Mouse (Mus musculus) kidney, postnatal 0 days (tissue): Measurements from ENCODE around the gene Tenm4. TPM values are rescaled to one million over a fixed set of nuclear protein-coding genes. Genes with fewer than 3 reads are reported as not detected.
"Not testable (repeated sequence)": the region's sequence is repeated elsewhere in the genome, so short reads cannot be mapped to it uniquely, and the experiment has no call there.

Source experiments
- ATAC-seq: fragments of 200-750 bp; cut with Nextera tagmentation; replicated peaks from 2 replicates; pipeline ENCODE4 v1.8.0; 2017; ENCODE audit warnings: low read depth, moderate number of reproducible peaks, moderate TSS enrichment, moderate library complexity; ENCODE audit not compliant: low FRiP score
- DNase-seq: peaks from one replicate; pipeline ENCODE4 v3.0.0-alpha.2; 2016; ENCODE audit warnings: low spot score
- H3K27ac ChIP-seq: fragments of 300-500 bp; sonication (generic); 2 replicates; pipeline ENCODE4 v1.5.1; 2014; ENCODE audit warnings: mild to moderate bottlenecking
- H3K27me3 ChIP-seq: fragments of 300-500 bp; sonication (generic); 2 replicates; pipeline ENCODE4 v1.6.1; 2014; ENCODE audit warnings: low read length, mixed read lengths; ENCODE audit not compliant: insufficient read depth
- H3K36me3 ChIP-seq: fragments of 300-500 bp; sonication (generic); 2 replicates; pipeline ENCODE4 v1.6.1; 2014; ENCODE audit warnings: low read length, mixed read lengths; ENCODE audit not compliant: insufficient read depth
- H3K4me1 ChIP-seq: fragments of 300-500 bp; sonication (generic); replicated peaks from 2 replicates; pipeline ENCODE4 v1.6.1; 2014; ENCODE audit warnings: antibody characterized with exemption, low read length, mixed read lengths; ENCODE audit not compliant: insufficient read depth
- H3K4me2 ChIP-seq: fragments of 300-500 bp; sonication (generic); 2 replicates; pipeline ENCODE4 v1.6.1; 2014; ENCODE audit warnings: mild to moderate bottlenecking, low read length, moderate library complexity, mixed read lengths
- H3K4me3 ChIP-seq: fragments of 300-500 bp; sonication (generic); replicated peaks from 2 replicates; pipeline ENCODE4 v1.5.1; 2014; ENCODE audit warnings: low read depth, low read length
- H3K9ac ChIP-seq: fragments of 300-500 bp; sonication (generic); 2 replicates; pipeline ENCODE4 v1.6.1; 2014; ENCODE audit warnings: low read depth, low read length
- H3K9me3 ChIP-seq: fragments of 300-500 bp; sonication (generic); replicated peaks from 2 replicates; pipeline ENCODE4 v1.6.1; 2016; ENCODE audit warnings: low read length, inconsistent platforms, mixed read lengths
- CTCF ChIP-seq: IDR thresholded peaks from 2 replicates; pipeline ENCODE4 v1.5.1; 2016; ENCODE audit warnings: antibody characterized with exemption, low read depth, mild to moderate bottlenecking, moderate library complexity
- WGBS: fragments of 180-500 bp; shearing (Covaris S2); extraction: QIAGEN DNeasy Blood & Tissue Kit; methylation state at CpG from one replicate; pipeline ENCODE4 v1.1.7; 2014; 5-methylcytosine and 5-hydroxymethylcytosine counted together
- polyA plus RNA-seq: library from polyadenylated mRNA; unstranded; fragments of >200 nt; fragmentation: Nextera tagmentation; extraction: Ambion mirVana; gene quantifications from 2 replicates; pipeline ENCODE4 v1.2.1, GENCODE M21; 2015

Tenm4 gene
- polyA plus RNA-seq, 1 experiment from 2014 or later = 22.6 TPM

- H3K36me3 ChIP-seq = no peaks in the 10 kb centered on the region
- H3K9me3 ChIP-seq = no peaks in the 10 kb centered on the region
- WGBS = 64% methylated on average over 3 of the region's 3 CpGs
- no peaks in the 10 kb centered on the region for H3K27me3 ChIP-seq
- H3K4me2 ChIP-seq = no peak overlapping the region
- H3K9ac ChIP-seq = no peak overlapping the region
- no peak for DNase-seq
- TF ChIP-seq CTCF = no peak
- H3K4me3 ChIP-seq = no peak overlapping the region
- ATAC-seq = no peak
- H3K4me1 ChIP-seq = no peaks in the 10 kb centered on the region
- no peak overlapping the region for H3K27ac ChIP-seq
Observed at GRCm38 (mm10) chr7:96604091-96604745, 433.2 kb downstream of the Tenm4 start.

GRCm38 (mm10) chr7:96605316-96605715, 434.3 kb downstream of the Tenm4 start:
- no peak overlapping the region for H3K4me2 ChIP-seq
- ATAC-seq (no peak), DNase-seq (no peak)
- 49% methylated on average over 2 of the region's 2 CpGs for WGBS
- no peak overlapping the region for H3K9ac ChIP-seq
- TF ChIP-seq CTCF = no peak
- H3K36me3 ChIP-seq = no peaks in the 10 kb centered on the region
- no peak overlapping the region for H3K27ac ChIP-seq
- no peaks in the 10 kb centered on the region for H3K4me1 ChIP-seq
- no peaks in the 10 kb centered on the region for H3K27me3 ChIP-seq
- H3K4me3 ChIP-seq = no peak overlapping the region
- no peaks in the 10 kb centered on the region for H3K9me3 ChIP-seq

- Histone ChIP-seq H3K27me3 (no peaks in the 10 kb centered on the region), H3K4me1 (no peaks in the 10 kb centered on the region), H3K36me3 (no peaks in the 10 kb centered on the region), H3K4me2 (peak overlapping the region; percentile 6; the same call in 1 of the 2 replicates), H3K4me3 (no peak overlapping the region), H3K27ac (0 out of 2 replicates have a peak overlapping the region, but pooled peaks have one; percentile 66), H3K9ac (no peak overlapping the region), H3K9me3 (no peaks in the 10 kb centered on the region)
- DNase-seq = peak; percentile 54
- ATAC-seq = no peak
- 9% methylated on average over 10 of the region's 10 CpGs for WGBS
- no peak for TF ChIP-seq CTCF
Observed at GRCm38 (mm10) chr7:96609854-96610586, 439.0 kb downstream of the Tenm4 start.

GRCm38 (mm10) chr7:96617371-96617770, 446.3 kb downstream of the Tenm4 start:
- ATAC-seq (no peak), DNase-seq (no peak)
- Histone ChIP-seq H3K36me3 (no peaks in the 10 kb centered on the region), H3K27me3 (no peaks in the 10 kb centered on the region), H3K4me2 (no peak overlapping the region), H3K9ac (no peak overlapping the region), H3K27ac (no peak overlapping the region), H3K9me3 (no peaks in the 10 kb centered on the region), H3K4me1 (no peaks in the 10 kb centered on the region), H3K4me3 (no peak overlapping the region)
- TF ChIP-seq CTCF = no peak
- WGBS = 88% methylated on average over 2 of the region's 2 CpGs

GRCm38 (mm10) chr7:96619930-96620472, 449.0 kb downstream of the Tenm4 start:
- Histone ChIP-seq H3K4me1 (no peaks in the 10 kb centered on the region), H3K9ac (no peak overlapping the region), H3K4me2 (no peak overlapping the region), H3K27ac (no peak overlapping the region), H3K36me3 (no peaks in the 10 kb centered on the region), H3K27me3 (no peaks in the 10 kb centered on the region), H3K4me3 (no peak overlapping the region), H3K9me3 (no peaks in the 10 kb centered on the region)
- ATAC-seq (no peak), DNase-seq (no peak)
- TF ChIP-seq CTCF = no peak
- 75% methylated on average over 4 of the region's 4 CpGs for WGBS

GRCm38 (mm10) chr7:96626338-96626737, 455.3 kb downstream of the Tenm4 start:
- H3K9ac ChIP-seq = no peak overlapping the region
- 79% methylated on average over 3 of the region's 3 CpGs for WGBS
- no peak for TF ChIP-seq CTCF
- H3K36me3 ChIP-seq = no peaks in the 10 kb centered on the region
- H3K4me3 ChIP-seq = no peak overlapping the region
- H3K4me1 ChIP-seq = no peaks in the 10 kb centered on the region
- no peaks in the 10 kb centered on the region for H3K27me3 ChIP-seq
- H3K27ac ChIP-seq = no peak overlapping the region
- no peak for DNase-seq
- H3K9me3 ChIP-seq = no peaks in the 10 kb centered on the region
- H3K4me2 ChIP-seq = no peak overlapping the region
- no peak for ATAC-seq

- not testable (repeated sequence) for H3K36me3 ChIP-seq, H3K9me3 ChIP-seq, DNase-seq, H3K4me2 ChIP-seq, H3K27me3 ChIP-seq, H3K4me3 ChIP-seq, H3K4me1 ChIP-seq, H3K9ac ChIP-seq, ATAC-seq, H3K27ac ChIP-seq
- 95% methylated on average over 9 of the region's 9 CpGs for whole genome bisulfite sequencing
Observed at GRCm38 (mm10) chr7:96630551-96630950, 459.5 kb downstream of the Tenm4 start.
